Mouse (Mus musculus): ENCODE results near the gene Bricd5. TPM values are rescaled to one million over a fixed set of nuclear protein-coding genes. Genes with fewer than 3 reads are reported as not detected.
A peak's percentile ranks its signal among the peaks of the same experiment; 100 is the strongest.
"Not testable (repeated sequence)": the region's sequence is repeated elsewhere in the genome, so short reads cannot be mapped to it uniquely, and the experiment has no call there.

Gene Bricd5
- polyA plus RNA-seq, 1 experiment from 2014 or later = not detected

DNA sequence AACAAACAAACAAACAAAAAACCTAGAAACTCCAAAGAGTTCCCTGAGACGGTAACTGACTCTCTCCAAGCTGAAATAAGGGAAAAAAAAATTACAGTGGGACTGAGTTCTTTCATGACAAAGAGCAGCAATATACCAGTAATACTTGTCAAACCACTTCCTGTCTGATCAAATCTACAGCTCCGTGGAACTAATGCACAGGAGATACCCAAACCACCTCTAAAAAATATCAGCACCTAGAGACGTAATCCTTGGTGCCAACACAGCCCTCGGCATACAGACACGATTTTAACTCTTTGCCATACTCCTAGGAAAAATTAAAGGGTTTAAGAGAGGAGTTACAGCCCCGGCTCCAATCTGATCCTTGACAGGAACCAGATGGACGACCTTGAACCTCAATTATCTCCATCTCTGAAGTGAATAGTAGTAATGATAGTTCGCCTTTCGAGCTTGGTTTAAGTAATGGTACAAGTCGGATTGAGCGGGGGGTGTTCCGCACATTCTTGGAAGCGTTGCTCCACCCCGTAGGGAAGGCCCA is 19.4 kb upstream of the Bricd5 start:
- H3K4me3 ChIP-seq (ENCODE audit: low read depth, low read length) = peak overlapping the region; percentile 77
- peaks cover 20% of the 10 kb centered on the region for H3K36me3 ChIP-seq (ENCODE audit: control insufficient read depth, insufficient read depth, low read length)
- WGBS = 2% methylated on average over 14 of the region's 14 CpGs
- peaks cover 10% of the 10 kb centered on the region; the same call in 1 of the 2 replicates for H3K4me1 ChIP-seq (ENCODE audit: control insufficient read depth, insufficient read depth, low read length)
- H3K9ac ChIP-seq (replicated peaks; ENCODE audit: low read depth, low read length) = peak overlapping the region; percentile 95
- no peaks in the 10 kb centered on the region for H3K27me3 ChIP-seq (ENCODE audit: control insufficient read depth, insufficient read depth, low read length)
- H3K27ac ChIP-seq (ENCODE audit: low read length) = peak overlapping the region; percentile 98
- H3K9me3 ChIP-seq (ENCODE audit: control insufficient read depth, low read depth, low read length) = no peaks in the 10 kb centered on the region
- ATAC-seq (ENCODE audit: insufficient number of reproducible peaks, insufficient read depth, low FRiP score, low read depth) = no peak
- H3K4me2 ChIP-seq (replicated peaks; ENCODE audit: low read depth, low read length) = peak overlapping the region; percentile 73

DNA sequence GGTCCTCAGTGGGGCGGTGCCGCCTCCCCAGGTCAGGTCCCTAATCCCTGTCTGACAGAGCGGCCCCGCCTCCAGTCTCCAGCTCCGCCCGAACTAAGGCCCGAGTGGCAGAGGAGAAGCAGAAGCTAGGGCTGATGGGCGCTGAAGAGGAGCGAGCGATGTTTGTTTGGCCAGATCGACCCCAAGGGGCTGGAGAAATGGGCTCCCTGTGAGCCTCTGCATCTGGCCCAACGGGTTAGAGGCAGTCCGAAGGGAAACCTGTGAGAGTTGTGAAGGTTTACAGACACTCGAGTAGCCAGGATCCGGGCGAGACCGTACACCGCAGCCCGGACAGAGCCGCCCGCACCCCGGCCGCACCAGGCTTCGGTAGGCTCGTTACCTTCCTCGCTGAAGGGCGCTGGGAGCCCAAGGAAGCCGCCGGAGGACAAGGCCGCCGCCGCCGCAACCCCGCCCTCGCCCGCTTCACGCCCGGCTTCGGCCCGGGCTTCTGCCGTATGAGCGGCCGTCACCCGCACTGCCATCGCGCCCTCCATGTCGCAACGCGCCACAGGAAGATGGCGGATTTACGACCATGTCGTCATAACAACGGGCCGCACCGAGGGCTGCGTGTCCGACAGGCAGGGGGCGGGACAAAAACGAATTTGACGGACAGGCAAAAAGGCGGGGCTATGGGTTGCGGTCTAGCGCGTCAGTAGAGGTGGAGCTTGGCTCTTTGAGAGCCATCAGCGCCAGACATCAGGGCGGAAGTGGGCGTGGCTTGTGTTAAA is 18.7 kb upstream of the Bricd5 start:
- H3K27me3 ChIP-seq (ENCODE audit: control insufficient read depth, insufficient read depth, low read length) = no peaks in the 10 kb centered on the region
- H3K4me2 ChIP-seq (replicated peaks; ENCODE audit: low read depth, low read length) = peak overlapping the region; percentile 73
- under 1% methylated on average over 61 of the region's 67 CpGs for WGBS
- peak; percentile 95 for ATAC-seq (ENCODE audit: insufficient number of reproducible peaks, insufficient read depth, low FRiP score, low read depth)
- peaks cover 14% of the 10 kb centered on the region for H3K36me3 ChIP-seq (ENCODE audit: control insufficient read depth, insufficient read depth, low read length)
- H3K4me1 ChIP-seq (ENCODE audit: control insufficient read depth, insufficient read depth, low read length) = peaks cover 10% of the 10 kb centered on the region; the same call in 1 of the 2 replicates
- no peaks in the 10 kb centered on the region for H3K9me3 ChIP-seq (ENCODE audit: control insufficient read depth, low read depth, low read length)
- H3K4me3 ChIP-seq (ENCODE audit: low read depth, low read length) = peak overlapping the region; percentile 77
- H3K9ac ChIP-seq (replicated peaks; ENCODE audit: low read depth, low read length) = peak overlapping the region; percentile 95
- peak overlapping the region; percentile 98 for H3K27ac ChIP-seq (ENCODE audit: low read length)

DNA sequence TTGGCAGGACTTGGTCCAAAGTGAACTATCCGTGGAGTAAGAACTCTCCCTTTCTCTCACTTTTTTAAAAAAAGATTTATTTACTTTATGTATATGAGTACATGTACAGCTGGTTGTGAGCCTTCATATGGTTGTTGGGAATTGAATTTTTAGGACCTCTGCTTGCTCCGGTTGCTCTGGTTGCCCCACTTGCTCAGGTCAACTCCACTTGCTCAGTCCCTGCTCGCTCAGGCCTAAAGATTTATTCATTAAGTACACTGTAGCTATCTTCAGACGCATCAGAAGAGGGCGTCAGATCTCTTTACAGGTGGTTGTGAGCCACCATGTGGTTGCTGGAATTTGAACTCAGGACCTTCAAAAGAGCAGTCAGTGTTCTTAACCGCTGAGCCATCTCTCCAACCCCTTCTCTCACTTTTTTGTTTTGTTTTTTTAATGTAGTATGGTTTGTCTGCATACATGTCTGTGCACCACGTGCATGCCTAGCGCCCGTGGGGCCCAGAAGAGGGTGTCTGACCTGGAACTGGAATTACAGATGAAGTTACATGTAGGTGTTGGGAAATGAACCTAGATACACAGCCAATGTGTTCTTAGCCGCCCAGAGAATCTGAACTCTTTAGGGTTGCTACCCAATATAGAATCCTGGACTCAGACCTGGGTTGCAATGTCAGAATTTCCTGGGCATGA is 18.0 kb upstream of the Bricd5 start:
- not testable (repeated sequence) for ATAC-seq (ENCODE audit: insufficient number of reproducible peaks, insufficient read depth, low FRiP score, low read depth); H3K9me3 ChIP-seq (ENCODE audit: control insufficient read depth, low read depth, low read length); H3K36me3 ChIP-seq (ENCODE audit: control insufficient read depth, insufficient read depth, low read length); H3K4me1 ChIP-seq (ENCODE audit: control insufficient read depth, insufficient read depth, low read length); H3K9ac ChIP-seq (replicated peaks; ENCODE audit: low read depth, low read length); H3K27me3 ChIP-seq (ENCODE audit: control insufficient read depth, insufficient read depth, low read length)
- H3K4me2 ChIP-seq (replicated peaks; ENCODE audit: low read depth, low read length) = peak overlapping the region; percentile 30
- 49% methylated on average over 10 of the region's 10 CpGs for WGBS
- peak overlapping the region; percentile 10; the same call in 1 of the 2 replicates for H3K27ac ChIP-seq (ENCODE audit: low read length)
- H3K4me3 ChIP-seq (ENCODE audit: low read depth, low read length) = peak overlapping the region; percentile 77; the same call in 1 of the 2 replicates

DNA sequence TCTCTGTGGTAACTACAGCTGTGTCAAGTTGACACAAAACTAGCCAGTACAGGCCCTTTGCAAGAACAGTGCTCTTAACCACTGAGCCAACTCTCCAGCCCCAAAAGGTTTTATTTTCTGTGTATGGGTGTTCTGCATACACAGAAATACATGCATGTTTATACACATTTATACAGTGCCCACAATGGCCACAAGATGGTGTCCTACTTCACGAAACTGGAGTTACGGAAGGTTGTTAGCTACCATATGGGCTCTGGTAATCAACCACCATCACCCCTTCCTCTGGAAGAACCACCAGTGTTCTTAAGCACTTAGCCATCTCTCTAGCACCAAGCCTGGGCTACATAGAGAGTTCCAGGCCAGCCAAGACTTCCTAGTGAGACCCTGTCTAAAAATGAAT is 12.1 kb upstream of the Bricd5 start:
- H3K4me3 ChIP-seq (ENCODE audit: low read depth, low read length) = no peak overlapping the region
- H3K27ac ChIP-seq (ENCODE audit: low read length) = no peak overlapping the region
- no peak for ATAC-seq (ENCODE audit: insufficient number of reproducible peaks, insufficient read depth, low FRiP score, low read depth)
- H3K36me3 ChIP-seq (ENCODE audit: control insufficient read depth, insufficient read depth, low read length) = no peaks in the 10 kb centered on the region
- H3K9ac ChIP-seq (replicated peaks; ENCODE audit: low read depth, low read length) = no peak overlapping the region
- WGBS = 77% methylated on average over 2 of the region's 2 CpGs
- no peak overlapping the region for H3K4me2 ChIP-seq (replicated peaks; ENCODE audit: low read depth, low read length)
- no peaks in the 10 kb centered on the region for H3K4me1 ChIP-seq (ENCODE audit: control insufficient read depth, insufficient read depth, low read length)
- no peaks in the 10 kb centered on the region for H3K9me3 ChIP-seq (ENCODE audit: control insufficient read depth, low read depth, low read length)
- H3K27me3 ChIP-seq (ENCODE audit: control insufficient read depth, insufficient read depth, low read length) = no peaks in the 10 kb centered on the region

DNA sequence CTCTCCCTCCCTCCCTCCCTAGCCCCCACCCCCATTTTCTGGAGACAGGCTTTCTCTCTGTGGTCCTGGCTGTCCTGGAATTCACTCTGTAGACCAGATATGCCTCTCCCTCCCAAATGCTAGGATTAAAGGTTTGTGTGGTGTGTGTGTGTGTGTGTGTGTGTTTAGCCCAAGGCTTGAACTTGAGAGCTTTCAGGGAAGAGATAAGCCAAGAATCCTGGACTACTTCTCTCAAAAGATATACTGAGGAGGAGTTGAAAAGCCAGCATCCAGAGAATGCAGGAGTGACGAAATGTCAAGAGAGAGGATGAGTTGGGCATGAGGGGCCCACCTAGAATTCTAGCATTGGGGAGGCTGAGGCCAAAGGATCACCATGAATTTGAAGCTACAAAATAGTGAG is 10.8 kb upstream of the Bricd5 start:
- H3K9ac ChIP-seq (replicated peaks; ENCODE audit: low read depth, low read length) = no peak overlapping the region
- H3K27ac ChIP-seq (ENCODE audit: low read length) = no peak overlapping the region
- ATAC-seq (ENCODE audit: insufficient number of reproducible peaks, insufficient read depth, low FRiP score, low read depth) = no peak
- no peaks in the 10 kb centered on the region for H3K36me3 ChIP-seq (ENCODE audit: control insufficient read depth, insufficient read depth, low read length)
- no peak overlapping the region for H3K4me2 ChIP-seq (replicated peaks; ENCODE audit: low read depth, low read length)
- H3K4me3 ChIP-seq (ENCODE audit: low read depth, low read length) = no peak overlapping the region
- WGBS = 73% methylated on average over 1 of the region's 1 CpGs
- H3K27me3 ChIP-seq (ENCODE audit: control insufficient read depth, insufficient read depth, low read length) = no peaks in the 10 kb centered on the region
- no peaks in the 10 kb centered on the region for H3K4me1 ChIP-seq (ENCODE audit: control insufficient read depth, insufficient read depth, low read length)
- no peaks in the 10 kb centered on the region for H3K9me3 ChIP-seq (ENCODE audit: control insufficient read depth, low read depth, low read length)

DNA sequence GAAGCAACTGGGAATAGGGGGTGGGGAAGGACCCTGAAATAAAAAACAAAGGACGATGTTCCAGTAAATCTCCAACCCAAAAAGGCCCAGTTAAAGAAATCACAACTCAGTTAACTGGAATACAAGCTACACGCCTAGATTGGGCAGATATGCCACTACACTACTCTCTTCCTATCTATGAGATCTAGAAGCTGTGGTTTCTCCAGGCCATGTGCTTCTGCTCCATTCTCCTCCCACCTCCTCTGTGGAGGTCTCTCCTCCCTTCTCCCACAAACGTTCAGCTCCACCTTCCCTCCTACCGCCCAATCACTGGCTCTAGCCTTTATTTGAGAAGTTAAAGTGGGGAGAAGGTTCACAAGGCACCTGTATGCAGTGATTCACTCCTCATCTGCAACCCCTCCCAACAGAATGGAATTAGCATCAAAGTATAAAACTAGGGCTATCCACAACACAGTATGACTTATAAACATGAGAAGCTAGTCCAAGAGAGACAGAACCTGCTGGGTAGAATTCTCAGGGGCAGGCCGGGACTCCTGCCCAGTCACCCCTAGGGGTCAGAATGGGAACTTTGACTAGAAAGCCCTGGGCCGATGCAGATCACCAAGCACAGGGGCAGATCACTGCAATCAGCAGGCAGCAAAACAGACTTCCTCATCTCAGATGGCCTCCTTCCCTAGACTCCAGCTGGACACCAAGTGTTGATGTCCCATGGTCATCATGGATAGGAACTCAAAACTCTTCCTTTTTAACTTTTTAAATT is 10.1 kb upstream of the Bricd5 start:
- no peak overlapping the region for H3K4me2 ChIP-seq (replicated peaks; ENCODE audit: low read depth, low read length)
- H3K4me1 ChIP-seq (ENCODE audit: control insufficient read depth, insufficient read depth, low read length) = no peaks in the 10 kb centered on the region
- no peak overlapping the region for H3K27ac ChIP-seq (ENCODE audit: low read length)
- H3K4me3 ChIP-seq (ENCODE audit: low read depth, low read length) = no peak overlapping the region
- H3K9me3 ChIP-seq (ENCODE audit: control insufficient read depth, low read depth, low read length) = no peaks in the 10 kb centered on the region
- H3K36me3 ChIP-seq (ENCODE audit: control insufficient read depth, insufficient read depth, low read length) = no peaks in the 10 kb centered on the region
- 57% methylated on average over 6 of the region's 6 CpGs for WGBS
- no peak overlapping the region for H3K9ac ChIP-seq (replicated peaks; ENCODE audit: low read depth, low read length)
- ATAC-seq (ENCODE audit: insufficient number of reproducible peaks, insufficient read depth, low FRiP score, low read depth) = no peak
- H3K27me3 ChIP-seq (ENCODE audit: control insufficient read depth, insufficient read depth, low read length) = no peaks in the 10 kb centered on the region

DNA sequence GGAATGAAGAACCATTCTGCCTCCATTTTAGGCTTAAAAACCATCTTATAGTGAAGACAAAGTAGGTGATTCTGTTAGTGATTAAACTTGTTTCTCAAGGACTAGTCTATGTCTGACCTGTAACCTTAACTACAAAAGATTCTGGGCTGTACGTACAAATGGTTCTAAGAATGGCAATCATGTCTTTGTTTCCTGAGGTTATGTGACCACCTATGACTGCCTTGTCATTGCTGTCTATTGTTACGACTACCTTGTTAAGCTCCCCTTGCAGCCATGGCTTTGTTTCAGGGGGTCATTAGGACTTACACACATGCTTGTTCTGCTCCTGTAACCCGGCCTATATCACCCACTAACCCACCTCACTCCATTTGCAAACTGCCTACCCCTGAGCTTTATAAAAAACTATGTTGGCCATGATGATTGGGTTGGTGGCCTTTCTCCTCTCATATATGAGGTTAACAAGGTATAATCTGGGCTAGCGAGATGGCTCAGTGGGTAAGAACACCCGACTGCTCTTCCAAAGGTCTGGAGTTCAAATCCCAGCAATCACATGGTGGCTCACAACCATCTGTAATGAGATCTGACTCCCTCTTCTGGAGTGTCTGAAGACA is 4.9 kb upstream of the Bricd5 start:
- peaks cover 24% of the 10 kb centered on the region for H3K4me1 ChIP-seq (ENCODE audit: control insufficient read depth, insufficient read depth, low read length)
- peaks cover 3% of the 10 kb centered on the region; the same call in 1 of the 2 replicates for H3K36me3 ChIP-seq (ENCODE audit: control insufficient read depth, insufficient read depth, low read length)
- no peak overlapping the region for H3K27ac ChIP-seq (ENCODE audit: low read length)
- no peak overlapping the region for H3K4me2 ChIP-seq (replicated peaks; ENCODE audit: low read depth, low read length)
- no peak overlapping the region for H3K4me3 ChIP-seq (ENCODE audit: low read depth, low read length)
- ATAC-seq (ENCODE audit: insufficient number of reproducible peaks, insufficient read depth, low FRiP score, low read depth) = no peak
- no peaks in the 10 kb centered on the region for H3K27me3 ChIP-seq (ENCODE audit: control insufficient read depth, insufficient read depth, low read length)
- no peaks in the 10 kb centered on the region for H3K9me3 ChIP-seq (ENCODE audit: control insufficient read depth, low read depth, low read length)
- H3K9ac ChIP-seq (replicated peaks; ENCODE audit: low read depth, low read length) = no peak overlapping the region
- 94% methylated on average over 5 of the region's 5 CpGs for WGBS

All from stomach, embryonic 14.5 days (tissue).